8 mouse cellular contexts compared by ENCODE assay signal in the genomic region with DNA sequence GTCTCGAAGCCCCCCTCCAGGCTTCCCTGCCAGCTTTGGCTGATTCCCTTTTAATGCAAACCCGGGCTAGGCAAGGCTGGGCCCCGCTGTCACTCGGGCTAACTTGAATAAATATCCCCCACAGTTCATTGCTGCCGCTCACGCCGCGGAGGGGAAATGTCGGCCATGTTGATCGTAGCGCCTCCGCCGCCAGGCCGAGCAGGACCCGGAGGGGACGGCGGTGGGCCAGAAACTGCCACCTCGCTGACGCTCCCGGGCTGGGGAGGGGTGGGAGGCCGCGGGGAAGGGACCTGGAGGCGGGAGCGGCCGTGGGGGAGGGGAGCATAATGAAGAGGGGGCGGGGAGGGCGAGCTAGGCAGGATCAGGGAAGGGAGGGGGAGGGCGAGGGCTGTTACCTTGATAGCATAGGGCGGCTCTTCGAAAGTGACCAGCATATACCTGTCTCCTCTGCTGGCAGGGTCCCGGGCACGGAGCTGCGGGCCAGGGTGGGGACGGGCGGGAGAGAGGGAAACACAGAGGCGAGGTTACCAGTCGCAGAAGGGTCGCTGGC. TPM values are rescaled to one million over a fixed set of nuclear protein-coding genes. Genes with fewer than 3 reads are reported as not detected.
A peak's percentile ranks its signal among the peaks of the same experiment; 100 is the strongest.
DNase-seq lines count a peak whose midpoint lies in the region; ATAC-seq lines count a peak whose summit lies in the region.

No protein-coding gene starts in this region.

- H3K4me2 ChIP-seq in heart, embryonic 13.5 days, result peak overlapping the region; percentile 78
- peak overlapping the region; percentile 92 for H3K4me2 ChIP-seq in liver, embryonic 12.5 days

- ATAC-seq in heart, embryonic 13.5 days (ENCODE audit: extremely low read depth, insufficient number of reproducible peaks, low FRiP score, low TSS enrichment), result peak; percentile 17; the same call in 1 of the 2 replicates
- peak; percentile 47 for ATAC-seq in liver, embryonic 12.5 days

- DNase-seq in B cell, adult 2 months, result peak; percentile 80
- DNase-seq in brain, adult 2 months (ENCODE audit: low read depth, low spot score), result peak; percentile 83
- DNase-seq in kidney, postnatal 10 days, result peak; percentile 88
- DNase-seq in naive thymus-derived CD4-positive, alpha-beta T cell, adult 2 months (ENCODE audit: low read depth), result peak; percentile 79
- DNase-seq in splenic B cell, adult 2 months (ENCODE audit: low read depth, low spot score), result peak; percentile 76

- WGBS in heart, embryonic 13.5 days, result 0% methylated on average over 32 of the region's 38 CpGs
- under 1% methylated on average over 36 of the region's 38 CpGs for WGBS in liver, embryonic 12.5 days (ENCODE audit: insufficient replicate concordance)

- peak overlapping the region; percentile 100 for H3K27ac ChIP-seq in heart, embryonic 13.5 days (replicated peaks)
- H3K27ac ChIP-seq in liver, embryonic 12.5 days, result peak overlapping the region; percentile 100

- no peaks in the 10 kb centered on the region for H3K27me3 ChIP-seq in erythroblast, embryonic 14.5 days (ENCODE audit: control insufficient read depth)
- no peaks in the 10 kb centered on the region for H3K27me3 ChIP-seq in heart, embryonic 13.5 days (replicated peaks)
- H3K27me3 ChIP-seq in liver, embryonic 12.5 days (replicated peaks), result no peaks in the 10 kb centered on the region
- no peaks in the 10 kb centered on the region for H3K27me3 ChIP-seq in splenic B cell, adult 2 months (ENCODE audit: control insufficient read depth, insufficient read depth, low read length, poor library complexity, severe bottlenecking)

- H3K4me1 ChIP-seq in erythroblast, embryonic 14.5 days (ENCODE audit: control insufficient read depth), result peaks cover 58% of the 10 kb centered on the region
- peaks cover 23% of the 10 kb centered on the region for H3K4me1 ChIP-seq in heart, embryonic 13.5 days
- H3K4me1 ChIP-seq in liver, embryonic 12.5 days, result peaks cover 50% of the 10 kb centered on the region

- H3K36me3 ChIP-seq in erythroblast, embryonic 14.5 days (ENCODE audit: control insufficient read depth), result peaks cover 44% of the 10 kb centered on the region
- H3K36me3 ChIP-seq in heart, embryonic 13.5 days, result peaks cover 29% of the 10 kb centered on the region
- peaks cover 22% of the 10 kb centered on the region for H3K36me3 ChIP-seq in liver, embryonic 12.5 days
- H3K36me3 ChIP-seq in splenic B cell, adult 2 months (ENCODE audit: control insufficient read depth, insufficient read depth, low read length, poor library complexity, severe bottlenecking), result no peaks in the 10 kb centered on the region

- H3K4me3 ChIP-seq in erythroblast, embryonic 14.5 days (replicated peaks), result peak overlapping the region; percentile 95
- H3K4me3 ChIP-seq in heart, embryonic 13.5 days, result peak overlapping the region; percentile 93
- peak overlapping the region; percentile 95 for H3K4me3 ChIP-seq in liver, embryonic 12.5 days

- H3K9ac ChIP-seq in heart, embryonic 13.5 days, result peak overlapping the region; percentile 100
- peak overlapping the region; percentile 100 for H3K9ac ChIP-seq in liver, embryonic 12.5 days

- H3K9me3 ChIP-seq in erythroblast, embryonic 14.5 days (ENCODE audit: control insufficient read depth, low read length), result no peaks in the 10 kb centered on the region
- H3K9me3 ChIP-seq in heart, embryonic 13.5 days, result no peaks in the 10 kb centered on the region
- no peaks in the 10 kb centered on the region for H3K9me3 ChIP-seq in liver, embryonic 12.5 days (replicated peaks)

RNA-seq across cellular contexts. Expression of gene Ints6, which starts 1.1 kb away (rescaled TPM):
- polyA plus RNA-seq in erythroblast, embryonic 14.5 days (2012), result 0.96 and 0.97 TPM in 2 replicates
- 12.5 and 13.6 TPM in 2 replicates for polyA plus RNA-seq in heart, embryonic 13.5 days (2015; fragmentation: Nextera tagmentation; extraction: Ambion mirVana)
- 21.8 and 26.9 TPM in 2 replicates for polyA plus RNA-seq in liver, embryonic 12.5 days (2016; fragmentation: Nextera tagmentation; extraction: Ambion mirVana)

Comparison
In these comparisons a context has a peak if more than half of its experiments do, and no peak if none do; other contexts are left out.
1. Peak in every context shown above with its lines: DNase-seq, ATAC-seq, H3K4me3 ChIP-seq and H3K27ac ChIP-seq.